Mouse (Mus musculus) G1E (cell line): Measurements from ENCODE around the gene 4930539E08Rik. TPM values are rescaled to one million over a fixed set of nuclear protein-coding genes. Genes with fewer than 3 reads are reported as not detected.

Experiments
- ATAC-seq: 2 replicates; pipeline ENCODE4 v1.8.0; 2016; ENCODE audit warnings: mild to moderate bottlenecking; ENCODE audit not compliant: insufficient number of reproducible peaks, poor library complexity, low FRiP score, severe bottlenecking; ENCODE audit errors: extremely low read depth
- DNase-seq: peaks from one replicate; pipeline ENCODE4 v3.0.0; 2012; ENCODE audit warnings: low spot score
- H3K27me3 ChIP-seq: 2 replicates; pipeline ENCODE4 v1.6.1; 2012; ENCODE audit warnings: mild to moderate bottlenecking, low read length, inconsistent platforms; ENCODE audit not compliant: insufficient read depth
- H3K36me3 ChIP-seq: replicated peaks from 2 replicates; pipeline ENCODE3; 2012; ENCODE audit warnings: mild to moderate bottlenecking, inconsistent platforms
- H3K4me1 ChIP-seq: 2 replicates; pipeline ENCODE4 v1.6.1; 2012; ENCODE audit warnings: low read depth, low read length, inconsistent platforms, mixed read lengths; ENCODE audit not compliant: insufficient read depth
- H3K4me3 ChIP-seq: 2 replicates; pipeline ENCODE4 v1.5.1; 2012; ENCODE audit warnings: low read depth, mild to moderate bottlenecking, inconsistent platforms, low read length, moderate library complexity, mixed read lengths
- H3K9me3 ChIP-seq: replicated peaks from 2 replicates; pipeline ENCODE4 v1.6.1; 2012; ENCODE audit warnings: inconsistent platforms
- CTCF ChIP-seq: IDR thresholded peaks from 2 replicates; pipeline ENCODE4 v1.5.1; 2012; ENCODE audit warnings: low read depth, low read length, inconsistent platforms, mixed read lengths
- GATA1 ChIP-seq: IDR thresholded peaks from 2 replicates; pipeline ENCODE4 v1.6.1; 2012; ENCODE audit warnings: borderline replicate concordance, low read length, inconsistent platforms, mixed read lengths
- GATA2 ChIP-seq: IDR thresholded peaks from 2 replicates; pipeline ENCODE4 v1.6.1; 2012; ENCODE audit warnings: low read depth, low read length, inconsistent platforms, borderline replicate concordance
- POLR2AphosphoS5 ChIP-seq: IDR thresholded peaks from 2 replicates; pipeline ENCODE4 v1.6.1; 2012; ENCODE audit warnings: low read depth, low read length, inconsistent platforms; ENCODE audit not compliant: insufficient replicate concordance
- TAL1 ChIP-seq: conservative IDR thresholded peaks from 2 replicates; pipeline ENCODE4 v1.6.1; 2012; ENCODE audit warnings: low read depth, low read length, inconsistent platforms, mixed read lengths
- polyA plus RNA-seq: library from polyadenylated mRNA; stranded (reverse); fragments of >175 nt; gene quantifications from 2 replicates; pipeline ENCODE4 v1.2.3, GENCODE M21; 2012
- total RNA-seq, 2 experiments: library from RNA; stranded (forward) in 1 of 2; stranded (reverse) in 1 of 2; fragments of 200-1000 nt in 1 of 2; fragments of >200 nt in 1 of 2; fragmentation: Nextera tagmentation in 1 of 2; gene quantifications; 2 replicates each; pipeline ENCODE4 v1.2.3; 2014 to 2017

Gene 4930539E08Rik
- total and polyA plus RNA-seq, 3 experiments = 0.11 TPM; not detected in 2

- H3K36me3 ChIP-seq = no peaks in the 10 kb centered on the region
- no peak for ATAC-seq
- no peak for DNase-seq
- peaks cover 9% of the 10 kb centered on the region; the same call in 1 of the 2 replicates for H3K4me1 ChIP-seq
- TF ChIP-seq GATA1 = no peak
- TF ChIP-seq CTCF = 0 out of 2 replicates have a peak, but pooled peaks have one; percentile 7
- H3K27me3 ChIP-seq = peaks cover 49% of the 10 kb centered on the region
- no peak overlapping the region for H3K4me3 ChIP-seq
- H3K9me3 ChIP-seq = no peaks in the 10 kb centered on the region
Observed at GRCm38 (mm10) chr17:28909252-28909941, 5.7 kb downstream of the 4930539E08Rik start.

- H3K4me3 ChIP-seq = no peak overlapping the region
- no peak for ATAC-seq
- H3K27me3 ChIP-seq = peaks cover 51% of the 10 kb centered on the region
- no peaks in the 10 kb centered on the region for H3K36me3 ChIP-seq
- H3K9me3 ChIP-seq = no peaks in the 10 kb centered on the region
- DNase-seq = no peak
- peaks cover 10% of the 10 kb centered on the region; the same call in 1 of the 2 replicates for H3K4me1 ChIP-seq
- TF ChIP-seq TAL1 (no peak), GATA1 (no peak)
Observed at GRCm38 (mm10) chr17:28907959-28908358, 7.2 kb downstream of the 4930539E08Rik start.

GRCm38 (mm10) chr17:28905377-28905916, 9.7 kb downstream of the 4930539E08Rik start:
- DNase-seq (no peak), ATAC-seq (no peak)
- H3K27me3 ChIP-seq = peaks cover 53% of the 10 kb centered on the region
- TF ChIP-seq GATA2 (no peak), GATA1 (no peak), CTCF (no peak), POLR2AphosphoS5 (no peak), TAL1 (no peak)
- H3K9me3 ChIP-seq = no peaks in the 10 kb centered on the region
- H3K4me1 ChIP-seq = peaks cover 10% of the 10 kb centered on the region; the same call in 1 of the 2 replicates
- H3K36me3 ChIP-seq = no peaks in the 10 kb centered on the region
- no peak overlapping the region for H3K4me3 ChIP-seq

- TF ChIP-seq CTCF = peak; percentile 57; the same call in 1 of the 2 replicates
- no peak for TF ChIP-seq TAL1
- peaks cover 47% of the 10 kb centered on the region for H3K27me3 ChIP-seq
- ATAC-seq (no peak; the same call in 1 of the 2 replicates), DNase-seq (peak; percentile 48)
- H3K4me1 ChIP-seq = peaks cover 7% of the 10 kb centered on the region; the same call in 1 of the 2 replicates
- H3K36me3 ChIP-seq = no peaks in the 10 kb centered on the region
- no peaks in the 10 kb centered on the region for H3K9me3 ChIP-seq
- no peak overlapping the region for H3K4me3 ChIP-seq
Observed at GRCm38 (mm10) chr17:28904546-28905376, 10.4 kb downstream of the 4930539E08Rik start.

GRCm38 (mm10) chr17:28901559-28901958, 13.6 kb downstream of the 4930539E08Rik start:
- H3K4me1 ChIP-seq = peaks cover 7% of the 10 kb centered on the region; the same call in 1 of the 2 replicates
- TF ChIP-seq POLR2AphosphoS5 (no peak), CTCF (no peak), TAL1 (no peak), GATA1 (no peak), GATA2 (no peak)
- ATAC-seq = no peak
- no peak for DNase-seq
- H3K27me3 ChIP-seq = peaks cover 44% of the 10 kb centered on the region
- no peaks in the 10 kb centered on the region for H3K9me3 ChIP-seq
- no peaks in the 10 kb centered on the region for H3K36me3 ChIP-seq
- H3K4me3 ChIP-seq = no peak overlapping the region

- ATAC-seq (no peak), DNase-seq (no peak)
- Histone ChIP-seq H3K4me1 (peaks cover 8% of the 10 kb centered on the region), H3K36me3 (no peaks in the 10 kb centered on the region), H3K27me3 (peaks cover 36% of the 10 kb centered on the region), H3K4me3 (no peak overlapping the region), H3K9me3 (no peaks in the 10 kb centered on the region)
- TF ChIP-seq GATA2 (no peak), POLR2AphosphoS5 (no peak), GATA1 (no peak), TAL1 (no peak), CTCF (no peak)
Observed at GRCm38 (mm10) chr17:28899427-28899826, 15.7 kb downstream of the 4930539E08Rik start.
